Mouse (Mus musculus): ENCODE data around the gene Rpl36-ps4.

DNA sequence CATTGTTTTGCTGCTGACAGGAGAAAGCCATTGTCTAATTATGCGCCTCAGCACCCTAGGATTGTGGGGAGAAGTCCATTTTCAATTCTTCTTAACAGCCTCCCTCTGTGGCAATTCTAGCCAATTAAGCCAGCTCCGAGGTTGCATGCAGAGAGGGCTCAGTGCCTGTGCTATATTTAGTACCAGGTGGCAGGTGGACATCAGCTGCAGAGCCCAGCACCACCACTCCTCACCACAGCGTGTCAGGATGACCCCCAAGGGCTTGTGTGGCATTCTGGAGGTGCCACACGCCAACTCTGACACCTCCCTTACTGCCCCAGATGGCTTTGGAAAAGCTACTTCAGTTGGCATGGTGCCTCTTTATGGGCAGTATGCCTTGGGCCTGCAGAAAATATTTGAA is 48.5 kb upstream of the Rpl36-ps4 start:
- TF ChIP-seq CTCF (IDR thresholded peaks at IDR 0.05; ENCODE audit: low read depth): no peak
- no peak for TF ChIP-seq EP300 (IDR thresholded peaks at IDR 0.05; ENCODE audit: low read depth)

Measured in liver, postnatal 0 days (tissue).